Mouse (Mus musculus) heart, embryonic 11.5 days (tissue): ENCODE results near the gene Rims4. TPM values are rescaled to one million over a fixed set of nuclear protein-coding genes. Genes with fewer than 3 reads are reported as not detected.

ENCODE experiments used
- ATAC-seq: fragments of 200-750 bp; cut with Nextera tagmentation; replicated peaks from 2 replicates; pipeline ENCODE4 v1.8.0; 2017; ENCODE audit warnings: moderate library complexity; ENCODE audit not compliant: insufficient number of reproducible peaks, low FRiP score, low TSS enrichment
- H3K27ac ChIP-seq: fragments of 300-500 bp; sonication (generic); 2 replicates; pipeline ENCODE4 v1.5.1; 2014; ENCODE audit warnings: mild to moderate bottlenecking, low read depth, low read length
- H3K27me3 ChIP-seq: fragments of 300-500 bp; sonication (generic); 2 replicates; pipeline ENCODE4 v1.6.1; 2014; ENCODE audit warnings: mild to moderate bottlenecking, low read length, mixed read lengths; ENCODE audit not compliant: control insufficient read depth, insufficient read depth
- H3K36me3 ChIP-seq: fragments of 300-500 bp; sonication (generic); 2 replicates; pipeline ENCODE4 v1.6.1; 2014; ENCODE audit warnings: mild to moderate bottlenecking, low read length, moderate library complexity, mixed read lengths; ENCODE audit not compliant: control insufficient read depth, insufficient read depth
- H3K4me1 ChIP-seq: fragments of 300-500 bp; sonication (generic); 2 replicates; pipeline ENCODE4 v1.6.1; 2014; ENCODE audit warnings: low read length; ENCODE audit not compliant: control insufficient read depth, insufficient read depth
- H3K4me2 ChIP-seq: fragments of 300-500 bp; sonication (generic); 2 replicates; pipeline ENCODE4 v1.6.1; 2014; ENCODE audit warnings: mild to moderate bottlenecking, moderate library complexity
- H3K4me3 ChIP-seq: fragments of 300-500 bp; sonication (generic); 2 replicates; pipeline ENCODE4 v1.5.1; 2014; ENCODE audit warnings: low read depth, low read length
- H3K9ac ChIP-seq: fragments of 300-500 bp; sonication (generic); 2 replicates; pipeline ENCODE4 v1.6.1; 2014; ENCODE audit warnings: mild to moderate bottlenecking, low read depth, low read length, moderate library complexity
- H3K9me3 ChIP-seq: fragments of 300-500 bp; sonication (generic); replicated peaks from 2 replicates; pipeline ENCODE4 v1.6.1; 2016; ENCODE audit warnings: low read length; ENCODE audit not compliant: control insufficient read depth
- WGBS: fragments of 180-500 bp; shearing (Covaris S2); extraction: QIAGEN DNeasy Blood & Tissue Kit; methylation state at CpG from one replicate; pipeline ENCODE4 v1.1.7; 2014; ENCODE audit not compliant: insufficient replicate concordance; 5-methylcytosine and 5-hydroxymethylcytosine counted together
- polyA plus RNA-seq: library from polyadenylated mRNA; unstranded; fragments of >200 nt; fragmentation: Nextera tagmentation; extraction: Ambion mirVana; gene quantifications from 2 replicates; pipeline ENCODE4 v1.2.1, GENCODE M21; 2014

Gene Rims4
- polyA plus RNA-seq, 1 experiment from 2014 or later: 0.04 TPM

GRCm38 (mm10) chr2:163943056-163943455 lies 24.6 kb upstream of the Rims4 start:
- Histone ChIP-seq H3K4me3 (no peak overlapping the region), H3K4me1 (no peaks in the 10 kb centered on the region), H3K27me3 (no peaks in the 10 kb centered on the region; the same call in 1 of the 2 replicates), H3K9ac (no peak overlapping the region), H3K27ac (no peak overlapping the region), H3K36me3 (no peaks in the 10 kb centered on the region), H3K4me2 (no peak overlapping the region), H3K9me3 (no peaks in the 10 kb centered on the region)
- WGBS: 36% methylated on average over 6 of the region's 6 CpGs
- ATAC-seq: no peak

GRCm38 (mm10) chr2:163939522-163939921 lies 21.0 kb upstream of the Rims4 start:
- Histone ChIP-seq H3K4me1 (no peaks in the 10 kb centered on the region), H3K36me3 (no peaks in the 10 kb centered on the region), H3K9ac (no peak overlapping the region), H3K4me2 (peak overlapping the region; percentile 53), H3K27me3 (no peaks in the 10 kb centered on the region), H3K4me3 (no peak overlapping the region), H3K9me3 (no peaks in the 10 kb centered on the region), H3K27ac (no peak overlapping the region)
- 27% methylated on average over 8 of the region's 8 CpGs for WGBS
- ATAC-seq: no peak

GRCm38 (mm10) chr2:163932151-163932550 lies 13.7 kb upstream of the Rims4 start:
- no peak for ATAC-seq
- no peak overlapping the region for H3K9ac ChIP-seq
- H3K27ac ChIP-seq: no peak overlapping the region
- no peaks in the 10 kb centered on the region for H3K36me3 ChIP-seq
- 37% methylated on average over 7 of the region's 7 CpGs for WGBS
- H3K4me1 ChIP-seq: no peaks in the 10 kb centered on the region
- H3K27me3 ChIP-seq: 0 out of 2 replicates have a peak, but pooled peaks cover 3% of the 10 kb centered on the region
- H3K4me2 ChIP-seq: no peak overlapping the region
- H3K4me3 ChIP-seq: no peak overlapping the region
- no peaks in the 10 kb centered on the region for H3K9me3 ChIP-seq

- Histone ChIP-seq H3K36me3 (no peaks in the 10 kb centered on the region), H3K9ac (no peak overlapping the region), H3K4me3 (no peak overlapping the region), H3K27me3 (peaks cover 7% of the 10 kb centered on the region; the same call in 1 of the 2 replicates), H3K4me1 (0 out of 2 replicates have a peak, but pooled peaks cover 3% of the 10 kb centered on the region), H3K27ac (no peak overlapping the region), H3K4me2 (no peak overlapping the region), H3K9me3 (no peaks in the 10 kb centered on the region)
- WGBS: 67% methylated on average over 7 of the region's 7 CpGs
- no peak for ATAC-seq
Observed at GRCm38 (mm10) chr2:163928464-163929200, 10.1 kb upstream of the Rims4 start.

GRCm38 (mm10) chr2:163925044-163925443 lies 6.6 kb upstream of the Rims4 start:
- Histone ChIP-seq H3K9ac (0 out of 2 replicates have a peak overlapping the region, but pooled peaks have one; percentile 30), H3K4me1 (0 out of 2 replicates have a peak, but pooled peaks cover 3% of the 10 kb centered on the region), H3K27ac (no peak overlapping the region), H3K9me3 (no peaks in the 10 kb centered on the region), H3K27me3 (peaks cover 22% of the 10 kb centered on the region), H3K4me2 (no peak overlapping the region), H3K4me3 (no peak overlapping the region), H3K36me3 (no peaks in the 10 kb centered on the region)
- 80% methylated on average over 10 of the region's 10 CpGs for WGBS
- no peak for ATAC-seq

- Histone ChIP-seq H3K36me3 (no peaks in the 10 kb centered on the region), H3K4me1 (0 out of 2 replicates have a peak, but pooled peaks cover 3% of the 10 kb centered on the region), H3K4me3 (no peak overlapping the region), H3K4me2 (no peak overlapping the region), H3K27ac (no peak overlapping the region), H3K9me3 (no peaks in the 10 kb centered on the region), H3K9ac (no peak overlapping the region), H3K27me3 (peaks cover 27% of the 10 kb centered on the region)
- 63% methylated on average over 3 of the region's 3 CpGs for whole genome bisulfite sequencing
- no peak for ATAC-seq
Observed at GRCm38 (mm10) chr2:163924531-163924930, 6.0 kb upstream of the Rims4 start.

- ATAC-seq: no peak
- no peaks in the 10 kb centered on the region for H3K9me3 ChIP-seq
- WGBS: 56% methylated on average over 9 of the region's 9 CpGs
- no peaks in the 10 kb centered on the region for H3K36me3 ChIP-seq
- H3K4me1 ChIP-seq: peaks cover 7% of the 10 kb centered on the region; the same call in 1 of the 2 replicates
- no peak overlapping the region for H3K4me3 ChIP-seq
- no peak overlapping the region for H3K27ac ChIP-seq
- peaks cover 38% of the 10 kb centered on the region for H3K27me3 ChIP-seq
- H3K4me2 ChIP-seq: no peak overlapping the region
- no peak overlapping the region for H3K9ac ChIP-seq
Observed at GRCm38 (mm10) chr2:163923113-163923512, 4.6 kb upstream of the Rims4 start.

- no peak overlapping the region for H3K27ac ChIP-seq
- H3K36me3 ChIP-seq: no peaks in the 10 kb centered on the region
- no peak overlapping the region for H3K4me3 ChIP-seq
- H3K27me3 ChIP-seq: peaks cover 71% of the 10 kb centered on the region
- H3K4me2 ChIP-seq: no peak overlapping the region
- no peaks in the 10 kb centered on the region for H3K9me3 ChIP-seq
- H3K9ac ChIP-seq: no peak overlapping the region
- 76% methylated on average over 3 of the region's 3 CpGs for WGBS
- no peak for ATAC-seq
- H3K4me1 ChIP-seq: peaks cover 5% of the 10 kb centered on the region; the same call in 1 of the 2 replicates
Observed at GRCm38 (mm10) chr2:163919581-163919980, 1.1 kb upstream of the Rims4 start.

- no peak overlapping the region for H3K9ac ChIP-seq
- H3K4me1 ChIP-seq: peaks cover 10% of the 10 kb centered on the region; the same call in 1 of the 2 replicates
- H3K9me3 ChIP-seq: no peaks in the 10 kb centered on the region
- H3K27ac ChIP-seq: no peak overlapping the region
- no peaks in the 10 kb centered on the region for H3K36me3 ChIP-seq
- no peak for ATAC-seq
- H3K4me2 ChIP-seq: no peak overlapping the region
- H3K4me3 ChIP-seq: no peak overlapping the region
- H3K27me3 ChIP-seq: peaks cover 87% of the 10 kb centered on the region
- WGBS: 70% methylated on average over 7 of the region's 7 CpGs
Observed at GRCm38 (mm10) chr2:163916703-163917102, 1.8 kb downstream of the Rims4 start.
